Mouse (Mus musculus): ENCODE data around the gene Sec23a. TPM values are rescaled to one million over a fixed set of nuclear protein-coding genes. Genes with fewer than 3 reads are reported as not detected.

The Sec23a gene
- total and polyA plus RNA-seq, 2 experiments from 2014 or later = 42.8 to 58.9 TPM

GRCm38 (mm10) chr12:58947231-58947630 lies 64.6 kb downstream of the Sec23a start:
- no peaks in the 10 kb centered on the region for H3K36me3 ChIP-seq (replicated peaks; ENCODE audit: control insufficient read depth, insufficient read depth, low read length)
- no peaks in the 10 kb centered on the region for H3K27me3 ChIP-seq (ENCODE audit: control insufficient read depth, insufficient read depth, low read length)
- peak; percentile 35 for DNase-seq (ENCODE audit: low spot score)
- no peaks in the 10 kb centered on the region for H3K9me3 ChIP-seq (replicated peaks; ENCODE audit: control insufficient read depth, low read length)
- no peak for ATAC-seq (ENCODE audit: insufficient read depth, low read depth)
- TF ChIP-seq EP300 (IDR thresholded peaks at IDR 0.05; ENCODE audit: low read depth) (no peak), CTCF (IDR thresholded peaks at IDR 0.05; ENCODE audit: low read depth) (peak; percentile 85)
- H3K27ac ChIP-seq (ENCODE audit: low read depth) = no peak overlapping the region; the same call in 1 of the 2 replicates
- no peak overlapping the region for H3K9ac ChIP-seq (replicated peaks; ENCODE audit: low read depth, low read length)
- peaks cover 6% of the 10 kb centered on the region; the same call in 1 of the 2 replicates for H3K4me1 ChIP-seq (ENCODE audit: control insufficient read depth, insufficient read depth)
- 13% methylated on average over 4 of the region's 4 CpGs for WGBS
- no peak overlapping the region for H3K4me3 ChIP-seq (ENCODE audit: low read depth, low read length)
- no peak overlapping the region for H3K4me2 ChIP-seq (ENCODE audit: low read depth, low read length)

GRCm38 (mm10) chr12:58942544-58942943 lies 69.3 kb downstream of the Sec23a start:
- no peaks in the 10 kb centered on the region for H3K36me3 ChIP-seq (replicated peaks; ENCODE audit: control insufficient read depth, insufficient read depth, low read length)
- no peaks in the 10 kb centered on the region for H3K4me1 ChIP-seq (ENCODE audit: control insufficient read depth, insufficient read depth)
- H3K4me2 ChIP-seq (ENCODE audit: low read depth, low read length) = no peak overlapping the region
- WGBS = 78% methylated on average over 4 of the region's 4 CpGs
- H3K4me3 ChIP-seq (ENCODE audit: low read depth, low read length) = no peak overlapping the region
- no peak overlapping the region for H3K9ac ChIP-seq (replicated peaks; ENCODE audit: low read depth, low read length)
- ATAC-seq (ENCODE audit: insufficient read depth, low read depth) = no peak
- DNase-seq (ENCODE audit: low spot score) = no peak
- no peak overlapping the region for H3K27ac ChIP-seq (ENCODE audit: low read depth)
- no peaks in the 10 kb centered on the region for H3K9me3 ChIP-seq (replicated peaks; ENCODE audit: control insufficient read depth, low read length)
- H3K27me3 ChIP-seq (ENCODE audit: control insufficient read depth, insufficient read depth, low read length) = no peaks in the 10 kb centered on the region
- no peak for TF ChIP-seq EP300 (IDR thresholded peaks at IDR 0.05; ENCODE audit: low read depth)
- TF ChIP-seq CTCF (IDR thresholded peaks at IDR 0.05; ENCODE audit: low read depth) = no peak

DNA sequence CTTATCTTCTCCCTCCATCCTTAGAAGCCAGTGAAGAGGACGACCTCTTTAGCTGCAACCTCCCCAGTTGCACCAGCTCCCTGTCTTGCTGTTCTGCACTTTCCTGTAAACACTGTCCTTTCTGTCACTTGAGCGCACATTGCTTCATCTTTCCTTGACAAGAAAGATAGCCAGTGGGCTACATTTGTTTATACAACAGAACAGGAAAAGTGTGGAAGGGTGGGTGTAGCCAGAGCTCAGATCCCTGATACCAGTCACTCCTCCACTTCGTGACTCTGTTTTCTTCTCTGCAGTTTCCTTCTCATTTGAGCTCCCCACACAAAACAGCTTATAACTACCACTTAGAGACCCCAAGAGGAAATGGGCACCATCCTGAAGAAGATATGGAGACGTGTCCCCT lies 77.2 kb downstream of the Sec23a start:
- DNase-seq (ENCODE audit: low spot score) = no peak
- no peaks in the 10 kb centered on the region for H3K27me3 ChIP-seq (ENCODE audit: control insufficient read depth, insufficient read depth, low read length)
- no peak for ATAC-seq (ENCODE audit: insufficient read depth, low read depth)
- H3K9me3 ChIP-seq (replicated peaks; ENCODE audit: control insufficient read depth, low read length) = no peaks in the 10 kb centered on the region
- H3K4me2 ChIP-seq (ENCODE audit: low read depth, low read length) = no peak overlapping the region
- H3K36me3 ChIP-seq (replicated peaks; ENCODE audit: control insufficient read depth, insufficient read depth, low read length) = no peaks in the 10 kb centered on the region
- H3K4me3 ChIP-seq (ENCODE audit: low read depth, low read length) = no peak overlapping the region
- TF ChIP-seq EP300 (IDR thresholded peaks at IDR 0.05; ENCODE audit: low read depth) (no peak), CTCF (IDR thresholded peaks at IDR 0.05; ENCODE audit: low read depth) (no peak)
- WGBS = 49% methylated on average over 4 of the region's 4 CpGs
- no peak overlapping the region for H3K27ac ChIP-seq (ENCODE audit: low read depth)
- no peaks in the 10 kb centered on the region for H3K4me1 ChIP-seq (ENCODE audit: control insufficient read depth, insufficient read depth)
- no peak overlapping the region for H3K9ac ChIP-seq (replicated peaks; ENCODE audit: low read depth, low read length)

DNA sequence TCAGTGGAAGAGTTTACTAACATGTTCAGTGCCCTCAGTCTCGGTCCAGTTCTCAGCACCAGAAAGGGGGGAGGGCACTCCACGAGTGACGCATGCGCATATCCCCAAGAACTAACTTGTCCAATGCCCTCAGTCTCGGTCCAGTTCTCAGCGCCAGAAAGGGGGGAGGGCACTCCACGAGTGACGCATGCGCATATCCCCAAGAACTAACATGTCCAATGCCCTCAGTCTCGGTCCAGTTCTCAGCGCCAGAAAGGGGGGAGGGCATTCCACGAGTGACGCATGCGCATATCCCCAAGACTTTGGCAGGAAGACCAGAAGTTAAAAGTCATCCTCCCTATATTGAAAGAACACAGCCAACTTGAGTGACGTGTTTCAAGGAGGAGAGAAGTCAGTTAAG lies 86.8 kb downstream of the Sec23a start:
- Histone ChIP-seq H3K4me2 (ENCODE audit: low read depth, low read length) (no peak overlapping the region), H3K4me1 (ENCODE audit: control insufficient read depth, insufficient read depth) (no peaks in the 10 kb centered on the region), H3K36me3 (replicated peaks; ENCODE audit: control insufficient read depth, insufficient read depth, low read length) (no peaks in the 10 kb centered on the region), H3K27me3 (ENCODE audit: control insufficient read depth, insufficient read depth, low read length) (no peaks in the 10 kb centered on the region), H3K4me3 (ENCODE audit: low read depth, low read length) (no peak overlapping the region), H3K27ac (ENCODE audit: low read depth) (no peak overlapping the region), H3K9me3 (replicated peaks; ENCODE audit: control insufficient read depth, low read length) (no peaks in the 10 kb centered on the region), H3K9ac (replicated peaks; ENCODE audit: low read depth, low read length) (no peak overlapping the region)
- WGBS = 81% methylated on average over 15 of the region's 15 CpGs
- DNase-seq (ENCODE audit: low spot score) (no peak), ATAC-seq (ENCODE audit: insufficient read depth, low read depth) (no peak)
- TF ChIP-seq CTCF (IDR thresholded peaks at IDR 0.05; ENCODE audit: low read depth) (no peak), EP300 (IDR thresholded peaks at IDR 0.05; ENCODE audit: low read depth) (no peak)

GRCm38 (mm10) chr12:58924025-58924424 lies 87.8 kb downstream of the Sec23a start:
- H3K36me3 ChIP-seq (replicated peaks; ENCODE audit: control insufficient read depth, insufficient read depth, low read length) = no peaks in the 10 kb centered on the region
- DNase-seq (ENCODE audit: low spot score) (no peak), ATAC-seq (ENCODE audit: insufficient read depth, low read depth) (no peak)
- no peaks in the 10 kb centered on the region for H3K27me3 ChIP-seq (ENCODE audit: control insufficient read depth, insufficient read depth, low read length)
- no peaks in the 10 kb centered on the region for H3K4me1 ChIP-seq (ENCODE audit: control insufficient read depth, insufficient read depth)
- H3K9me3 ChIP-seq (replicated peaks; ENCODE audit: control insufficient read depth, low read length) = no peaks in the 10 kb centered on the region
- H3K4me3 ChIP-seq (ENCODE audit: low read depth, low read length) = no peak overlapping the region
- H3K4me2 ChIP-seq (ENCODE audit: low read depth, low read length) = no peak overlapping the region
- H3K27ac ChIP-seq (ENCODE audit: low read depth) = no peak overlapping the region
- WGBS = 69% methylated on average over 3 of the region's 3 CpGs
- no peak overlapping the region for H3K9ac ChIP-seq (replicated peaks; ENCODE audit: low read depth, low read length)
- no peak for TF ChIP-seq EP300 (IDR thresholded peaks at IDR 0.05; ENCODE audit: low read depth)
- peak; percentile 47 for TF ChIP-seq CTCF (IDR thresholded peaks at IDR 0.05; ENCODE audit: low read depth)

DNA sequence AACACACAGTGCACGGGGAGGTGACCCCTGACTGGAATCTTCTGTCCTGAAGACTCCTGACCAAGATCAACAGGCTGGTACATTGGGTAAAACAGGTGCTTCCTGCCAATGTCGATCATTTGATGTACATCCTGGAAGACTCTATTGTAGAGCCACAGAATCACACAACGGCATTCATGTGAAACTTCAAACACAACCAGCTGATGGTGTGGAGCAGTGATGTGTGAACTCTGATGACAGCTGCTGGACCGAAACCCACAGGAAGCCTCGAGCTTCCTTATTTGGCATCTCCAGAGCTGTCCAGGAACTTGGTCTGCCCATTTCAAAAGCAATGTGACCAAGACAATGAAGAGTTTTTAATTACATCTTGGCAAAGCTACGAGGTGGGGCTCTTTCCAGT lies 91.0 kb downstream of the Sec23a start:
- Histone ChIP-seq H3K9me3 (replicated peaks; ENCODE audit: control insufficient read depth, low read length) (no peaks in the 10 kb centered on the region), H3K27ac (ENCODE audit: low read depth) (no peak overlapping the region), H3K4me1 (ENCODE audit: control insufficient read depth, insufficient read depth) (no peaks in the 10 kb centered on the region), H3K4me3 (ENCODE audit: low read depth, low read length) (no peak overlapping the region), H3K27me3 (ENCODE audit: control insufficient read depth, insufficient read depth, low read length) (no peaks in the 10 kb centered on the region), H3K36me3 (replicated peaks; ENCODE audit: control insufficient read depth, insufficient read depth, low read length) (no peaks in the 10 kb centered on the region), H3K4me2 (ENCODE audit: low read depth, low read length) (no peak overlapping the region), H3K9ac (replicated peaks; ENCODE audit: low read depth, low read length) (no peak overlapping the region)
- 45% methylated on average over 6 of the region's 6 CpGs for WGBS
- ATAC-seq (ENCODE audit: insufficient read depth, low read depth) = no peak
- DNase-seq (ENCODE audit: low spot score) = no peak
- TF ChIP-seq CTCF (IDR thresholded peaks at IDR 0.05; ENCODE audit: low read depth) (no peak), EP300 (IDR thresholded peaks at IDR 0.05; ENCODE audit: low read depth) (no peak)
